Mouse (Mus musculus) midbrain, embryonic 10.5 days (tissue): ENCODE measurements around the gene Ndufb3. TPM values are rescaled to one million over a fixed set of nuclear protein-coding genes. Genes with fewer than 3 reads are reported as not detected.
A peak's percentile ranks its signal among the peaks of the same experiment; 100 is the strongest.
"Not testable (repeated sequence)": the region's sequence is repeated elsewhere in the genome, so short reads cannot be mapped to it uniquely, and the experiment has no call there.

Source experiments
- DNase-seq: peaks from one replicate; pipeline ENCODE4 v3.0.0-alpha.2; 2017; ENCODE audit warnings: low spot score
- H3K27ac ChIP-seq: fragments of 300-500 bp; sonication (generic); replicated peaks from 2 replicates; pipeline ENCODE4 v1.5.1; 2016; ENCODE audit warnings: mild to moderate bottlenecking
- H3K27me3 ChIP-seq: fragments of 300-500 bp; sonication (generic); 2 replicates; pipeline ENCODE4 v1.6.1; 2016; ENCODE audit warnings: low read depth, mild to moderate bottlenecking; ENCODE audit not compliant: poor library complexity, severe bottlenecking
- H3K36me3 ChIP-seq: fragments of 300-500 bp; sonication (generic); 2 replicates; pipeline ENCODE4 v1.6.1; 2016; ENCODE audit warnings: mild to moderate bottlenecking, moderate library complexity
- H3K4me1 ChIP-seq: fragments of 300-500 bp; sonication (generic); 2 replicates; pipeline ENCODE4 v1.6.1; 2016
- H3K4me3 ChIP-seq: fragments of 300-500 bp; sonication (generic); 2 replicates; pipeline ENCODE4 v1.5.1; 2016; ENCODE audit warnings: mild to moderate bottlenecking, moderate library complexity
- H3K9me3 ChIP-seq: fragments of 300-500 bp; sonication (generic); replicated peaks from 2 replicates; pipeline ENCODE4 v1.6.1; 2016; ENCODE audit warnings: mild to moderate bottlenecking
- WGBS: fragments of 180-500 bp; shearing (Covaris S2); methylation state at CpG from one replicate; pipeline ENCODE4 v1.1.7; 2016; 5-methylcytosine and 5-hydroxymethylcytosine counted together
- polyA plus RNA-seq: library from polyadenylated mRNA; unstranded; fragments of >200 nt; fragmentation: Nextera tagmentation; extraction: Ambion mirVana; gene quantifications from 2 replicates; pipeline ENCODE4 v1.2.1, GENCODE M21; 2016

Ndufb3 gene
- polyA plus RNA-seq, 1 experiment from 2014 or later, result 144 TPM

GRCm38 (mm10) chr1:58587491-58587890 is 1.3 kb downstream of the Ndufb3 start:
- Histone ChIP-seq H3K9me3 (no peaks in the 10 kb centered on the region), H3K36me3 (peaks cover 14% of the 10 kb centered on the region), H3K4me3 (peak overlapping the region; percentile 96), H3K4me1 (peaks cover 17% of the 10 kb centered on the region), H3K27me3 (no peaks in the 10 kb centered on the region), H3K27ac (no peak overlapping the region)
- no peak for DNase-seq
- WGBS, result 89% methylated on average over 1 of the region's 1 CpGs

GRCm38 (mm10) chr1:58602681-58603080 is 16.5 kb downstream of the Ndufb3 start:
- H3K4me3 ChIP-seq, result no peak overlapping the region
- H3K4me1 ChIP-seq, result no peaks in the 10 kb centered on the region
- DNase-seq, result no peak
- 0 out of 2 replicates have a peak, but pooled peaks cover 6% of the 10 kb centered on the region for H3K9me3 ChIP-seq
- no peaks in the 10 kb centered on the region for H3K27me3 ChIP-seq
- 89% methylated on average over 4 of the region's 4 CpGs for WGBS
- no peaks in the 10 kb centered on the region for H3K36me3 ChIP-seq
- H3K27ac ChIP-seq, result no peak overlapping the region

- Histone ChIP-seq H3K27ac (no peak overlapping the region), H3K4me3 (no peak overlapping the region), H3K4me1 (no peaks in the 10 kb centered on the region), H3K36me3 (no peaks in the 10 kb centered on the region), H3K27me3 (no peaks in the 10 kb centered on the region), H3K9me3 (peaks cover 12% of the 10 kb centered on the region)
- DNase-seq, result no peak
- 84% methylated on average over 4 of the region's 4 CpGs for WGBS
Measured at GRCm38 (mm10) chr1:58603738-58604137, 17.6 kb downstream of the Ndufb3 start.

- not testable (repeated sequence) for H3K4me1 ChIP-seq
Measured at GRCm38 (mm10) chr1:58609591-58609990, 23.4 kb downstream of the Ndufb3 start.

GRCm38 (mm10) chr1:58610166-58610565 is 24.0 kb downstream of the Ndufb3 start:
- WGBS, result 86% methylated on average over 1 of the region's 1 CpGs
- no peak overlapping the region for H3K27ac ChIP-seq
- no peak overlapping the region for H3K4me3 ChIP-seq
- no peak for DNase-seq
- H3K36me3 ChIP-seq, result no peaks in the 10 kb centered on the region
- H3K9me3 ChIP-seq, result peaks cover 13% of the 10 kb centered on the region
- H3K4me1 ChIP-seq, result no peaks in the 10 kb centered on the region
- no peaks in the 10 kb centered on the region for H3K27me3 ChIP-seq

More at GRCm38 (mm10) chr1:58609591-58609990, 23.4 kb downstream of the Ndufb3 start:
- WGBS, result 92% methylated on average over 5 of the region's 5 CpGs
- H3K27ac ChIP-seq, DNase-seq, H3K4me3 ChIP-seq, H3K36me3 ChIP-seq, H3K27me3 ChIP-seq: not testable (repeated sequence)
- H3K9me3 ChIP-seq, result peaks cover 13% of the 10 kb centered on the region

GRCm38 (mm10) chr1:58610611-58611010 is 24.4 kb downstream of the Ndufb3 start:
- Histone ChIP-seq H3K27ac (no peak overlapping the region), H3K4me3 (no peak overlapping the region), H3K36me3 (no peaks in the 10 kb centered on the region), H3K9me3 (peaks cover 13% of the 10 kb centered on the region), H3K27me3 (no peaks in the 10 kb centered on the region), H3K4me1 (no peaks in the 10 kb centered on the region)
- WGBS, result 53% methylated on average over 1 of the region's 1 CpGs
- no peak for DNase-seq

GRCm38 (mm10) chr1:58613786-58614185 is 27.6 kb downstream of the Ndufb3 start:
- Histone ChIP-seq H3K4me3 (no peak overlapping the region), H3K27ac (no peak overlapping the region), H3K27me3 (no peaks in the 10 kb centered on the region), H3K9me3 (0 out of 2 replicates have a peak, but pooled peaks cover under 1% of the 10 kb centered on the region), H3K4me1 (no peaks in the 10 kb centered on the region), H3K36me3 (no peaks in the 10 kb centered on the region)
- 82% methylated on average over 6 of the region's 6 CpGs for WGBS
- DNase-seq, result peak; percentile 14

GRCm38 (mm10) chr1:58614424-58614823 is 28.2 kb downstream of the Ndufb3 start:
- no peak for DNase-seq
- H3K27ac ChIP-seq, result no peak overlapping the region
- 76% methylated on average over 3 of the region's 3 CpGs for WGBS
- 0 out of 2 replicates have a peak, but pooled peaks cover 3% of the 10 kb centered on the region for H3K9me3 ChIP-seq
- no peaks in the 10 kb centered on the region for H3K27me3 ChIP-seq
- no peaks in the 10 kb centered on the region for H3K36me3 ChIP-seq
- no peak overlapping the region for H3K4me3 ChIP-seq
- H3K4me1 ChIP-seq, result no peaks in the 10 kb centered on the region

- Histone ChIP-seq H3K4me3 (no peak overlapping the region), H3K9me3 (0 out of 2 replicates have a peak, but pooled peaks cover 3% of the 10 kb centered on the region), H3K4me1 (no peaks in the 10 kb centered on the region), H3K27me3 (no peaks in the 10 kb centered on the region), H3K27ac (no peak overlapping the region), H3K36me3 (no peaks in the 10 kb centered on the region)
- DNase-seq, result no peak
- 84% methylated on average over 4 of the region's 4 CpGs for WGBS
Measured at GRCm38 (mm10) chr1:58615146-58615545, 29.0 kb downstream of the Ndufb3 start.

GRCm38 (mm10) chr1:58616176-58616575 is 30.0 kb downstream of the Ndufb3 start:
- no peak for DNase-seq
- Histone ChIP-seq H3K36me3 (no peaks in the 10 kb centered on the region), H3K9me3 (0 out of 2 replicates have a peak, but pooled peaks cover 3% of the 10 kb centered on the region), H3K4me3 (no peak overlapping the region), H3K4me1 (no peaks in the 10 kb centered on the region), H3K27ac (no peak overlapping the region), H3K27me3 (no peaks in the 10 kb centered on the region)
- WGBS, result 75% methylated on average over 3 of the region's 3 CpGs

- no peaks in the 10 kb centered on the region for H3K4me1 ChIP-seq
- H3K9me3 ChIP-seq, result 0 out of 2 replicates have a peak, but pooled peaks cover 3% of the 10 kb centered on the region
- WGBS, result 79% methylated on average over 5 of the region's 5 CpGs
- no peak for DNase-seq
- H3K27ac ChIP-seq, result no peak overlapping the region
- no peak overlapping the region for H3K4me3 ChIP-seq
- no peaks in the 10 kb centered on the region for H3K27me3 ChIP-seq
- no peaks in the 10 kb centered on the region for H3K36me3 ChIP-seq
Measured at GRCm38 (mm10) chr1:58617076-58617475, 30.9 kb downstream of the Ndufb3 start.

- no peak for DNase-seq
- 0 out of 2 replicates have a peak, but pooled peaks cover 3% of the 10 kb centered on the region for H3K9me3 ChIP-seq
- 84% methylated on average over 6 of the region's 6 CpGs for WGBS
- no peaks in the 10 kb centered on the region for H3K4me1 ChIP-seq
- no peak overlapping the region for H3K27ac ChIP-seq
- no peaks in the 10 kb centered on the region for H3K36me3 ChIP-seq
- no peaks in the 10 kb centered on the region for H3K27me3 ChIP-seq
- no peak overlapping the region for H3K4me3 ChIP-seq
Measured at GRCm38 (mm10) chr1:58617978-58618668, 31.9 kb downstream of the Ndufb3 start.

GRCm38 (mm10) chr1:58618766-58619165 is 32.6 kb downstream of the Ndufb3 start:
- no peak for DNase-seq
- 91% methylated on average over 2 of the region's 2 CpGs for WGBS

More at GRCm38 (mm10) chr1:58618766-58619165, 32.6 kb downstream of the Ndufb3 start:
- Histone ChIP-seq H3K4me3 (no peak overlapping the region), H3K4me1 (no peaks in the 10 kb centered on the region), H3K27me3 (no peaks in the 10 kb centered on the region), H3K9me3 (0 out of 2 replicates have a peak, but pooled peaks cover 3% of the 10 kb centered on the region), H3K36me3 (no peaks in the 10 kb centered on the region), H3K27ac (no peak overlapping the region)
